Mouse (Mus musculus): ENCODE measurements around the gene R3hdm1. TPM values are rescaled to one million over a fixed set of nuclear protein-coding genes. Genes with fewer than 3 reads are reported as not detected.
"Not testable (repeated sequence)": the region's sequence is repeated elsewhere in the genome, so short reads cannot be mapped to it uniquely, and the experiment has no call there.

The R3hdm1 gene
- polyA plus RNA-seq, 1 experiment from 2014 or later, result 110 TPM

DNA sequence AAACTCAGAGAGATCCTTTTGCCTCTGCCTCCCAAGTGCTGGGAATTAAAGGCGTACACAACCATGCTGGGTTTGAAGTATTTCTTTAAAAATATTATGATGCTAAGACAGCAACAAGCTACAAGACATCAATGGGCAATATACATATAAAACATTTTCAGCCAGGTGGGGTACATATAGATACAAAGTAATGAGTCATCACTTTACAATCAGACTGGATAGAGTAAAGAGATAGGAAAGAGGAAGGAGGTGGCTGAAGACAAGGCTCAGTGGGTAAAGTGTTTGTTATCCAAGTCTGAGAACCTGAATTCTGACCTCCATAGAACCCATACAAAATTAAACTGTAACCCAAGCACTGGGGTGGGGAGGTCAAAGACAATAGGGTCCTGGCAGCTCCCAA is 4.8 kb upstream of the R3hdm1 start:
- H3K9ac ChIP-seq (ENCODE audit: low read length), result no peak overlapping the region
- H3K4me1 ChIP-seq (replicated peaks; ENCODE audit: control insufficient read depth, insufficient read depth, low read length), result no peaks in the 10 kb centered on the region
- DNase-seq (ENCODE audit: low spot score) (no peak), ATAC-seq (replicated peaks; ENCODE audit: low FRiP score) (no peak)
- no peak overlapping the region for H3K27ac ChIP-seq (ENCODE audit: low read depth, low read length)
- 85% methylated on average over 1 of the region's 1 CpGs for WGBS
- H3K4me2 ChIP-seq (ENCODE audit: low read depth, low read length, severe bottlenecking), result no peak overlapping the region
- no peaks in the 10 kb centered on the region for H3K9me3 ChIP-seq (ENCODE audit: control insufficient read depth, low read length)
- H3K27me3 ChIP-seq (ENCODE audit: control insufficient read depth, insufficient read depth, low read length), result no peaks in the 10 kb centered on the region
- H3K4me3 ChIP-seq (ENCODE audit: low read depth, low read length), result no peak overlapping the region
- no peaks in the 10 kb centered on the region for H3K36me3 ChIP-seq (ENCODE audit: control insufficient read depth, insufficient read depth, low read length)

DNA sequence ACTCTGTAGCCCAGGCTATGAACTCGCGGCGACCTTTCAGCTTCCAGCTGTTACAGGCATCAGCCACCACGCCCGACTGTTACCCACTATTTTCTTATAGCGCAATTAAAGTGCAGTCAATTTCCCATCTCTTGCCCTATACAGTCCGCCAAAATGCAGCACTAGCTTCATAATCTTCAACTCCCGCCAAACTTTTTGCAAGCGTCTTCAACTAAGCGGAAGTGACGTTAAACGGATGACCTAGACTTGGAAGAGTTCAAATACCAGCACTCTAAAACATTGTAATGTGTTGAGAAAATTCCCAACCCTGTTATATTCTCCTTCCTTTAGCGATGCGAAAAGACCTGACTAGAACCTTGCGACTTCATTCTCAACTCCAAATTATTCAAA is 855 bp upstream of the R3hdm1 start:
- Histone ChIP-seq H3K4me2 (ENCODE audit: low read depth, low read length, severe bottlenecking) (peak overlapping the region; percentile 55), H3K9me3 (ENCODE audit: control insufficient read depth, low read length) (no peaks in the 10 kb centered on the region), H3K4me3 (ENCODE audit: low read depth, low read length) (peak overlapping the region; percentile 89), H3K27me3 (ENCODE audit: control insufficient read depth, insufficient read depth, low read length) (no peaks in the 10 kb centered on the region), H3K36me3 (ENCODE audit: control insufficient read depth, insufficient read depth, low read length) (no peaks in the 10 kb centered on the region), H3K4me1 (replicated peaks; ENCODE audit: control insufficient read depth, insufficient read depth, low read length) (no peaks in the 10 kb centered on the region; the same call in 1 of the 2 replicates), H3K27ac (ENCODE audit: low read depth, low read length) (peak overlapping the region; percentile 86; the same call in 1 of the 2 replicates), H3K9ac (ENCODE audit: low read length) (peak overlapping the region; percentile 56)
- DNase-seq (ENCODE audit: low spot score) (peak; percentile 54), ATAC-seq (replicated peaks; ENCODE audit: low FRiP score) (peak; percentile 25)
- WGBS, result under 1% methylated on average over 15 of the region's 15 CpGs

DNA sequence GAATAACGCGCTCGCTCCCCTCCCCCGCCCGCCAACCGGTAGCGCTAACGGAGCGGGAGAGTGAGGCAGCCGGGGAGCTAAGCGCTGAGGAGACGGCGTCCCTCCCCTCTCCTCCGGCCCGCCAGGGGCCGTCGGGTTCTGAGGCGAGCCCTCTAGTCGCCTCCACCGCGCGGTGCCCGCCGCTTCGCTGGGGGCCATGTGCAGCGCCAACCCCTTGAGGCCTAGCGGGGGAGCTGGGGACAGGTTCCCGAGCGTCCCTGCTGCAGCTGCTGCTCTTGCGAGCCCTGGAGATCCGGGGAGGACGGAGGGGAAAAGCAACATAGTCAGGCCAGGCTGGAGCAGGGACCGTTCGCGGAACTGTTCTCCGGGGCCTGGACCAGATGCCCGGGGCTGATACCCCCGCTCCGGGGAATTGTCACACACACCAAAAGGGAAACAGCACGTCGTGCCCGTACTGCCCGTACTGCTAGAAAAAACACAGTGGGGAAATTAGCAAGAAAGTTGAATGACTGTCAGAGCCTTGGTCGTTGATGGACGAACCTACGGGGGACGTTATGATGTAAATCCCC is 503 bp downstream of the R3hdm1 start:
- Histone ChIP-seq H3K27me3 (ENCODE audit: control insufficient read depth, insufficient read depth, low read length) (no peaks in the 10 kb centered on the region), H3K9me3 (ENCODE audit: control insufficient read depth, low read length) (no peaks in the 10 kb centered on the region), H3K9ac (ENCODE audit: low read length) (peak overlapping the region; percentile 86), H3K4me1 (replicated peaks; ENCODE audit: control insufficient read depth, insufficient read depth, low read length) (no peaks in the 10 kb centered on the region; the same call in 1 of the 2 replicates), H3K27ac (ENCODE audit: low read depth, low read length) (peak overlapping the region; percentile 85), H3K4me3 (ENCODE audit: low read depth, low read length) (peak overlapping the region; percentile 89), H3K36me3 (ENCODE audit: control insufficient read depth, insufficient read depth, low read length) (no peaks in the 10 kb centered on the region), H3K4me2 (ENCODE audit: low read depth, low read length, severe bottlenecking) (peak overlapping the region; percentile 75)
- WGBS, result under 1% methylated on average over 44 of the region's 47 CpGs
- DNase-seq (ENCODE audit: low spot score) (no peak), ATAC-seq (replicated peaks; ENCODE audit: low FRiP score) (peak; percentile 73)

DNA sequence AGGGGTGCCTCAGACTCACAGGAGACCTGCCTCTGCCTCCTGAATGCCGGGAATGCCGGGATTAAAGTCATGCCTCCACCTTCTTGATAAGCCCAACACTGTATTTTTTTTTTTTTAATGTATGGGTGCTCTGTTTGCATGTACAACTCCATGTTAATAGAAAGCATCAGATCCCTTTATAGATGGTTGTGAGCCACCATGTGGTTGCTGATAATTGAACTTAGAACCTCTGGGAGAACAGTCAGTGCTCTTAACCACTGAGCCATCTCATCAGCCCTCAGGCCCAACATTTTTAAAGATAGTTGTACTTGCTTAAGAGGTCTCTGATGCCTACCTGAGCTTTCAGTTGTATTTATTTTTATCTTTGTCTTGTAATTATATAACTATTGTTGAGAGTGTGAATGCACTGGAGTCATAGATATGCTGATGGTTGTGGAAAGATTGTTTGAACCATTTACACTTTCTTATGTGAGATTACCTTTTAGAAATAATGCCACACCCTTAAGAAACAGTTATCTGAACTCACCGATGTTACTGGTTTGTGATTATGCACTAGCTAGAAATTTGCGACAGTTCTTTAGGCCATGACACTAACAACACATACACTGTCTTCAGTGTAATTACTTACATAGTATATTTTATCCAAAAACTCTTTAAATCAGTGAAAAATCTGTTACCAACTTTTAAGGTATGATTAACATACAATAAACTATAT is 18.0 kb downstream of the R3hdm1 start:
- Histone ChIP-seq H3K9ac (ENCODE audit: low read length) (no peak overlapping the region), H3K27ac (ENCODE audit: low read depth, low read length) (no peak overlapping the region), H3K9me3 (ENCODE audit: control insufficient read depth, low read length) (no peaks in the 10 kb centered on the region; the same call in 1 of the 2 replicates), H3K4me2 (ENCODE audit: low read depth, low read length, severe bottlenecking) (no peak overlapping the region), H3K27me3 (ENCODE audit: control insufficient read depth, insufficient read depth, low read length) (no peaks in the 10 kb centered on the region), H3K4me3 (ENCODE audit: low read depth, low read length) (no peak overlapping the region), H3K4me1 (replicated peaks; ENCODE audit: control insufficient read depth, insufficient read depth, low read length) (no peaks in the 10 kb centered on the region), H3K36me3 (ENCODE audit: control insufficient read depth, insufficient read depth, low read length) (no peaks in the 10 kb centered on the region; the same call in 1 of the 2 replicates)
- ATAC-seq (replicated peaks; ENCODE audit: low FRiP score) (no peak), DNase-seq (ENCODE audit: low spot score) (no peak)
- 94% methylated on average over 4 of the region's 4 CpGs for WGBS

DNA sequence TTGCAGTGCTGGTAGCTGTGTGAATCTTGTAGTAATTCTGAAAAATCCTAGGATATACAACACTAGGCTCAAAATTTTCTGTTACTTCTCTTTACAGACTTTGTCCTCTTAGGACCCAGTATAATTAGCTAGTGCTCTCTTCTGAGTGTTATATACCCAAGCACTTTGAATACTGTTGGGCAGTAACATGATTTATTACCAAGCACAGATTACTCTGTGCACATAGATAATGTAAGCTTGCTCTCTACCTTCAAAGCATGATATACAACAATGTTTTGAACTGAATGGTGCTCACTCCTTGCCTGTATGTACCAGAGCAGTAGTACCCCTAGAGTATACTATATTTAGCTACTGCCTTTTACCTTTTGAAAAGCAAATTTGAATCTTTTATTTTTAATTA is 33.1 kb downstream of the R3hdm1 start:
- not testable (repeated sequence) for ATAC-seq (replicated peaks; ENCODE audit: low FRiP score)

DNA sequence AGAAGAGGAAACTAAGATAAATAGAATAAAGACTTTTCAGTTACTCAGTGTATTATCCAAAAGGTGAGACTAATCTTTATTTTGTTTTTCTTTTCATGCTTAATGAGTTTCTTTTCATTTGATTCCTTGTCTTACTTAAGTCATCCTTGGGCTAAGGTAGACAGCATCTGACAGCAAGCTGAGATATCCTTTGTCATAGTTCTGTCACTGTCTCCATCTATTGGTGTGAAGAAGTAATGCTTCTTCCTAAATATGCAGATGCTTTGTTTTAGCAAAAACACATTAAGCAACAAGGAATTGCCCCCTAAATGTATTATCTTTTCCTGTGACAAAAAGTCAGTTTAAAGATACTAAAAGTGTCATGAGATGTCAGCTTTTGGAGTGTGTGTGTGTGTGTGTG is 37.9 kb downstream of the R3hdm1 start:
- Histone ChIP-seq H3K27ac (ENCODE audit: low read depth, low read length) (no peak overlapping the region), H3K9me3 (ENCODE audit: control insufficient read depth, low read length) (no peaks in the 10 kb centered on the region), H3K4me3 (ENCODE audit: low read depth, low read length) (no peak overlapping the region), H3K36me3 (ENCODE audit: control insufficient read depth, insufficient read depth, low read length) (no peaks in the 10 kb centered on the region), H3K9ac (ENCODE audit: low read length) (no peak overlapping the region), H3K27me3 (ENCODE audit: control insufficient read depth, insufficient read depth, low read length) (no peaks in the 10 kb centered on the region), H3K4me1 (replicated peaks; ENCODE audit: control insufficient read depth, insufficient read depth, low read length) (no peaks in the 10 kb centered on the region), H3K4me2 (ENCODE audit: low read depth, low read length, severe bottlenecking) (no peak overlapping the region)
- DNase-seq (ENCODE audit: low spot score) (no peak), ATAC-seq (replicated peaks; ENCODE audit: low FRiP score) (no peak)

More for the DNA sequence above, 33.1 kb downstream of the R3hdm1 start:
- not testable (repeated sequence) for H3K36me3 ChIP-seq (ENCODE audit: control insufficient read depth, insufficient read depth, low read length); H3K27me3 ChIP-seq (ENCODE audit: control insufficient read depth, insufficient read depth, low read length); H3K9me3 ChIP-seq (ENCODE audit: control insufficient read depth, low read length); H3K9ac ChIP-seq (ENCODE audit: low read length); H3K4me1 ChIP-seq (replicated peaks; ENCODE audit: control insufficient read depth, insufficient read depth, low read length); H3K4me2 ChIP-seq (ENCODE audit: low read depth, low read length, severe bottlenecking); H3K4me3 ChIP-seq (ENCODE audit: low read depth, low read length); H3K27ac ChIP-seq (ENCODE audit: low read depth, low read length); DNase-seq (ENCODE audit: low spot score)

DNA sequence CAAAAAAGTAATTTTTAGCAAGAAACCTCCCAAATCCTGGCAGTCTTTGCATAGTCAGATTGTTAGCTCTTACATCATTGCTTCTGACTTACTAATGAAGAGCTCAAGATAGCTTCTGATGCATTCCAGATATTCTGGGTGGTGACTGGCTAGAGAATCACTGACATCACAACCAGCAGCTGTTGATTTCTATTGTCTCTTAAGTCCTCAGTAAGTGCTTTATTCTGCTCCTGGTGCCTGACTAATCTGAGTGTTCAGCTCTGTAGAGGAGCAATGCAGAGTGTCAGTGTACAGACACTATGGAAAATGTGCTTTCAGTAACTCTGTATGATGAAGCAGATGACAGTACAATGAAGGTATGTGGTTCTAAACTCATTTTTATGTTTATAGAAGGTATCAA is 38.6 kb downstream of the R3hdm1 start:
- Histone ChIP-seq H3K9me3 (ENCODE audit: control insufficient read depth, low read length) (no peaks in the 10 kb centered on the region), H3K36me3 (ENCODE audit: control insufficient read depth, insufficient read depth, low read length) (no peaks in the 10 kb centered on the region), H3K4me2 (ENCODE audit: low read depth, low read length, severe bottlenecking) (no peak overlapping the region), H3K9ac (ENCODE audit: low read length) (no peak overlapping the region), H3K4me1 (replicated peaks; ENCODE audit: control insufficient read depth, insufficient read depth, low read length) (no peaks in the 10 kb centered on the region), H3K4me3 (ENCODE audit: low read depth, low read length) (no peak overlapping the region), H3K27me3 (ENCODE audit: control insufficient read depth, insufficient read depth, low read length) (no peaks in the 10 kb centered on the region), H3K27ac (ENCODE audit: low read depth, low read length) (no peak overlapping the region)
- DNase-seq (ENCODE audit: low spot score) (no peak), ATAC-seq (replicated peaks; ENCODE audit: low FRiP score) (no peak)

DNA sequence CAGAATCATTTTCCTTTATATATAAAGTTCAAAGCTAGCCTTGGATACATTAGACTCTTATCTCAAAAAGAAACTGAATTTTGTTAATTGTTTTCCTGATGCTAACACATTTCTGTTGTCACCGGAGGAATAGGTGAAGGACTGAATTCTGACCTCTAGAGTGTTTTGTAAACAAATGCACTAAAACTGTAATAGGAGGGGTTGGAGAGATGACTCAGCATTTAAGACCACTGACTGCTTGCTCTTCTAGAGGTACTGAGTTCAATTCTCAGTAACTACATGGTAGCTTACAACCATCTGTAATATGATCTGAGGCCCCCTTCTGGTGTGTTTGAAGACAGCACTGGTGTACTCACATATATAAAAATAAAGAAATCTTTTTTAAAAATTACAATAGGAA is 63.9 kb downstream of the R3hdm1 start:
- Histone ChIP-seq H3K4me2 (ENCODE audit: low read depth, low read length, severe bottlenecking) (no peak overlapping the region), H3K27ac (ENCODE audit: low read depth, low read length) (no peak overlapping the region), H3K9ac (ENCODE audit: low read length) (no peak overlapping the region), H3K9me3 (ENCODE audit: control insufficient read depth, low read length) (no peaks in the 10 kb centered on the region), H3K4me1 (replicated peaks; ENCODE audit: control insufficient read depth, insufficient read depth, low read length) (no peaks in the 10 kb centered on the region), H3K36me3 (ENCODE audit: control insufficient read depth, insufficient read depth, low read length) (no peaks in the 10 kb centered on the region), H3K4me3 (ENCODE audit: low read depth, low read length) (no peak overlapping the region), H3K27me3 (ENCODE audit: control insufficient read depth, insufficient read depth, low read length) (no peaks in the 10 kb centered on the region)
- ATAC-seq (replicated peaks; ENCODE audit: low FRiP score), result no peak
- DNase-seq (ENCODE audit: low spot score), result no peak
- 89% methylated on average over 1 of the region's 1 CpGs for WGBS

DNA sequence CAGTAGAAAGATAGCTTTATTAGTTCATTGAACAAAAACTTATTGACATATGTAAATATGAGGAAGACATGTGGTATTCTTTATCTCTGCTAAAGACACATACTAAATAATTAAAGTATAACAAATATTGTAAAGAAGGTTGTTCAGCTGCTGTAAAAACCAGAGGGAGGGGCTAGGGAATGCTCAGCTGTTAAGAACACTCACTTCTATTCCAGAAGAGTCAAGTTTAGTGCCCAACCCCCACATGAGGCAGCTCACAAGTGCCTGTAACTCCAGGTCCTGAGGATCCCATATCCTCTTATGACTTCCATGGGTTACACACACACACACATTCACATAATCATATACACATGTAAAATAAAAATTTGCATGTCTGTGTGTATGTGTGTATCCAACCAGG is 67.0 kb downstream of the R3hdm1 start:
- no peaks in the 10 kb centered on the region for H3K4me1 ChIP-seq (replicated peaks; ENCODE audit: control insufficient read depth, insufficient read depth, low read length)
- H3K4me3 ChIP-seq (ENCODE audit: low read depth, low read length), result no peak overlapping the region
- H3K27ac ChIP-seq (ENCODE audit: low read depth, low read length), result no peak overlapping the region
- no peak for ATAC-seq (replicated peaks; ENCODE audit: low FRiP score)
- H3K4me2 ChIP-seq (ENCODE audit: low read depth, low read length, severe bottlenecking), result no peak overlapping the region
- H3K36me3 ChIP-seq (ENCODE audit: control insufficient read depth, insufficient read depth, low read length), result no peaks in the 10 kb centered on the region
- H3K9me3 ChIP-seq (ENCODE audit: control insufficient read depth, low read length), result no peaks in the 10 kb centered on the region
- DNase-seq (ENCODE audit: low spot score), result no peak
- no peaks in the 10 kb centered on the region for H3K27me3 ChIP-seq (ENCODE audit: control insufficient read depth, insufficient read depth, low read length)
- no peak overlapping the region for H3K9ac ChIP-seq (ENCODE audit: low read length)
